Mouse (Mus musculus) layer of hippocampus, adult 2 months (tissue): ENCODE measurements around the gene Lipc. TPM values are rescaled to one million over a fixed set of nuclear protein-coding genes. Genes with fewer than 3 reads are reported as not detected.

Experiments used
- DNase-seq, 2 experiments: peaks; one replicate each; pipeline ENCODE4 v3.0.0; 2022; ENCODE audit warnings: low spot score in 2 of 2
- H3K27ac ChIP-seq: fragments of 200-600 bp; 2 replicates; pipeline ENCODE4 v1.8.1; 2022
- H3K4me3 ChIP-seq: fragments of 200-600 bp; 2 replicates; pipeline ENCODE4 v1.8.1; 2022; ENCODE audit warnings: mild to moderate bottlenecking
- CTCF ChIP-seq: fragments of 200-600 bp; conservative IDR thresholded peaks from 2 replicates; pipeline ENCODE4 v1.8.1; 2022; ENCODE audit warnings: antibody characterized with exemption, mild to moderate bottlenecking, moderate library complexity
- total RNA-seq, 2 experiments: library from RNA; stranded (reverse); gene quantifications; 2 replicates each; pipeline ENCODE4 v1.2.3; 2021

Gene Lipc
- total RNA-seq, 2 experiments from 2014 or later, result 0.20 to 0.39 TPM

- H3K4me3 ChIP-seq, result no peak overlapping the region
- no peak overlapping the region for H3K27ac ChIP-seq
- no peak for TF ChIP-seq CTCF
- DNase-seq, result no peak
Measured at GRCm38 (mm10) chr9:70838132-70838911, 113.7 kb downstream of the Lipc start.

GRCm38 (mm10) chr9:70834730-70835154, 117.3 kb downstream of the Lipc start:
- TF ChIP-seq CTCF, result no peak
- Histone ChIP-seq H3K27ac (peak overlapping the region; percentile 16; the same call in 1 of the 2 replicates), H3K4me3 (no peak overlapping the region)
- DNase-seq, result peak in 1 of 2 experiments; percentile 14

DNA sequence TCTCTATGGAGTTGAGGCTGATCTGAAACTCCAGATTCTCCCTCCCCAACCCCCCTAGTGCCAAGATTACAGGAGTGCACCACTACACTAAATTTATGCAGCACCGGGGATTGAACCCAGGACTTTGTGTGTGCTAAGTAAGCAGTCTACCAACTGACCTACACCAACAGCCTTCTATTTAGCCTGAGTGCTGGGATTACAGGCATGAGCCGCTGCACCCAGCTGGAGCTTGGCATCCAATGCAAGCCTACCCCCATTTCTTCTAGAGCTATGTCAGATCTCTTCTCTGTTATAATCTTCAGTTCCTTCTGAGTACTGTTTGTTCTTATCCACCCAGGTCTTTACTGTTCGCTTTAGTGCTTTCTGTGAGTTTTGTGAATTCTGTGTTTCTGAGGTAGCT, 117.8 kb downstream of the Lipc start:
- no peak overlapping the region for H3K4me3 ChIP-seq
- TF ChIP-seq CTCF, result no peak
- peak overlapping the region; percentile 16; the same call in 1 of the 2 replicates for H3K27ac ChIP-seq

DNA sequence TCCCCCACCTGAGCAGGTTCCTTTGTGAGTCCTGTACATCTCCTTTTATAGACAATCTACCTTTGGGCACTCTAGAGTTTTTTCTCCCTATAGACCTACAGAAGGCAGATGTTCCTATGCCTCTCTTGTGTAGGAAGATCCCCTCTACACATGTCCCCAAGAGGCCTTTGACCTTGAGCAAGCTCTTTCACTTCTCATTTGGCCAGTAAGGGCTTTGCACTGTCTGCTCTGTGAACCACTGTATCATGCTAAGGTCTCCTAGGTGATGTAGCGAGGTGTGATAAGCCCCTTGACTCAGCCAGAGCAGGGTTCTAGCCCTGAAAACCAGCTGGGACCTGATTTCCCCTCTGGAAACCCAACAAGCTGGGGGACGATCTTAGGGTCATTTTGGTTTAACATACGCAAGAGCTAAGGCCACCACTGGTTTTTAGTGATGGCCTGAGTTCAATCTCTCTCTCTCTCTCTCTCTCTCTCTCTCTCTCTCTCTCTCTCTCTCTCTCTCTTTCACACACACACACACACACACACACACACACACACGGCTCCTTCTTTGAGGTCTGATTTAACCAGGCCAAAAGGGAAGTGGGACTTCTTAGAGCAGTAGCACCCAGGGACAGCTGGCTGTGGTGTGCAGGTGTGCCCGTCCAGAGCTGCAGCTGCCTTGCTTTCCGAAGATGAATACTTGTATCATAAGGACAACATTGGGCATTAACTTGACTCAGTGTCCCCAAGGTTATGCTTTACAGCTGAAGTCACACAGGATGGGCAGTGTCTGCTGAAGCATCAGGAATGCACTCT, 118.7 kb downstream of the Lipc start:
- H3K27ac ChIP-seq, result peak overlapping the region; percentile 55; the same call in 1 of the 2 replicates
- no peak overlapping the region for H3K4me3 ChIP-seq
- TF ChIP-seq CTCF, result no peak
- no peak for DNase-seq

More for the DNA sequence above, 117.8 kb downstream of the Lipc start:
- DNase-seq, result no peak

- no peak for DNase-seq
- H3K27ac ChIP-seq, result no peak overlapping the region
- TF ChIP-seq CTCF, result no peak
- no peak overlapping the region for H3K4me3 ChIP-seq
Measured at GRCm38 (mm10) chr9:70832231-70832630, 119.8 kb downstream of the Lipc start.

DNA sequence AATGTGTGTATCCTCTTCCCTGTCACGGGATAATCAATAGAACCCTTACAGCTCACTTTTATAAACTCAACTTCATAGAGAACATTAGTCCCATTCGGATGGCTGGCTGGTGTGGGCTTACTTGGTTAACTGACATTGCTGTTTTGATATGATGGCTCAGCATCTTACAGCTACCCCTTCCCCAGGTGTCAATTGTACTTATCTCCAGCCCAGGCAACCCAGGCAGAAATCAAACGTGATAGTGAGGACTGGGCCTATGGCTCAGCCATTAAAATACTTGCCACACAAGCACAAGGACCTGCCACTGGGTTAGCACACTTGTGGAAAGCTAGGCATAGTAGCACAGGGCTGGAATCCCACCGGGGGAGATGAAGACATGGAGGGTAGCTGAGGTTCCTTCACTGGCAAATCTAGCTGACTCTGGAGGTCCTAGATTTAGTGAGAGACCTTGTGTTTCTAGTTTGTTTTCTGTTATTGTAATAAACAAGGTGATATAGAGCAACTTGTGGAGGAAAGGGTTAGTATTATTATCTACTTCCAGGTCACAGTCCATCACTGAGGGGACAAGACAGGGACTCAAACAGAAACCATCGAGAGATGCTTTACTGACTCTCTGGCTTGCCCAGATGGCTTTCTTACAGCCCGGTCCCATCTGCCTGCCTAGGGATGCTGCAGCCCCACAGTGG, 121.0 kb downstream of the Lipc start:
- no peak for TF ChIP-seq CTCF
- H3K4me3 ChIP-seq, result no peak overlapping the region
- no peak for DNase-seq
- no peak overlapping the region for H3K27ac ChIP-seq

- no peak for DNase-seq
- Histone ChIP-seq H3K27ac (no peak overlapping the region), H3K4me3 (no peak overlapping the region)
- no peak for TF ChIP-seq CTCF
Measured at GRCm38 (mm10) chr9:70829784-70830488, 122.1 kb downstream of the Lipc start.

- Histone ChIP-seq H3K27ac (no peak overlapping the region), H3K4me3 (no peak overlapping the region)
- TF ChIP-seq CTCF, result no peak
- no peak for DNase-seq
Measured at GRCm38 (mm10) chr9:70827911-70828310, 124.1 kb downstream of the Lipc start.

DNA sequence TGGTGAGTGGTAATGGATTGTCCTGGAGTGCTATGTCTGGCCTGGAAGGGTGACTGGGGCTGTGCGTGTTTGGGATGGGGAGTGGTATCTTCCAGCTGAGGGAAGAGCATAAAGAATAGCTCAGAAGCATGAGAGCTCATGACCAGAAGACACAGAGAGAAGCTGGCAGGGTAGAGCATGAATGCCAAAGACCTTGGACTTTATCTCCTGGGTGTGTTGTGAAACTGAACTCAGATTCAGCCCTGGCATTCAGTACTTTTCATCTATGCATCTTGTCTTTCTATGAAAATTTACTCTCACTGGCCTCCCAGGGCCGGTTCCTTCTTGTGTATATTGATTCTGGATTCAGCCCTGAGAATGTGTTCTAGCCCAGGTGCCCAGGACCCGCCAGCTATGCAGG, 127.9 kb downstream of the Lipc start:
- no peak overlapping the region for H3K4me3 ChIP-seq
- TF ChIP-seq CTCF, result no peak
- no peak for DNase-seq
- H3K27ac ChIP-seq, result no peak overlapping the region

- TF ChIP-seq CTCF, result no peak
Measured at GRCm38 (mm10) chr9:70818739-70819138, 133.3 kb downstream of the Lipc start.

DNA sequence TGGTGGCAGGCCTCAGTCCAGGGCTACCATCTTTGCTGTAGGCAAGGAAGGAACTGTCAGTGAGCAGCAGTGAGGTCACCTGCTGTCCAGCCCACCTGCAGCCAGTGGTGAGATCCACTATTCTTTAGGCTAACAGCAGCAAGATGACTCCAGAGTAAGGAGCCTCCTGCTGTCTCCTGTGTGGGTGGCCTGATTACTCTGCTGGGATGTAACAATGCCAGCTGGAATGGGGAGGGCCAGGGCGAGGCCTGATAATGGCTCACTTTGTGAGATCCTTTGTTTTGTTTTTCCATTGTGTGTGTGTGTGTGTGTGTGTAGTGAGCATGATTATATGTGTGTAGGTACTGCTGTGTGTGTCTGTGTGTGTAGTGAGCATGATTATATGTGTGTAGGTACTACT, 134.6 kb downstream of the Lipc start:
- Histone ChIP-seq H3K27ac (peak overlapping the region; percentile 82), H3K4me3 (no peak overlapping the region)
- TF ChIP-seq CTCF, result no peak
- no peak for DNase-seq

More at GRCm38 (mm10) chr9:70818739-70819138, 133.3 kb downstream of the Lipc start:
- Histone ChIP-seq H3K4me3 (no peak overlapping the region), H3K27ac (no peak overlapping the region)
- DNase-seq, result no peak

DNA sequence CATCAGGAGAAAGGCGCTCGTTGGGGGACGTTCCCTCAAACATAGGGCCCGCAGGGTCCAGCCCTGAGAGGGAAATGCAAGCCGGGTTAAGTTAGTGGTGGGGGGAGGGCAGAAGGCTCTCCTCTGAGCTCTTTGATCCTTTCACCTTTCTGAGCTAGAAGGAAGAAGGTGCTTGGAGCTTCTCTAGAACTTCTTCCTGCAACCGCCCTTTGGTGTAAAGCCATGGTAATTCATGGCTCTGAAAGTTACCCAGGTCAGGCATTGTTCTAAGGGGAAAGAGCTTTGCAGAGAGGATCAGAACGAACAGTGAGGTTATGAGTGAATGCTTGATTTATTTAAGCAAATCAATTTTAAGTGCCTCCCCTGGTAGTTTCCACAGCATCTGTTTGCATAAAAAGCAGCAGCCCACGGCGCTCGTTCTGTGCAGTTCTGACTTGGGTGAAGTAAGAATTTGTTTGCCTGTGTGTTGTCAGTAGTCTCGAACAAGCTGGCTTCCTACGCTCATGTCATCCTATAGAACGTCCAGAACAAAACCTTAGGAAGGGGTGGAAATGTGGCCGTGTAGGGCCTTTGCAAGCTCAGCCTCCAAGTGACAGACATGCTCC, 135.2 kb downstream of the Lipc start:
- H3K4me3 ChIP-seq, result no peak overlapping the region
- peak; percentile 42 to 53 for DNase-seq
- TF ChIP-seq CTCF, result no peak
- peak overlapping the region; percentile 82 for H3K27ac ChIP-seq
